Mouse (Mus musculus) brown adipose tissue, adult 24 weeks (tissue): Measurements from ENCODE around the gene Tox3. TPM values are rescaled to one million over a fixed set of nuclear protein-coding genes. Genes with fewer than 3 reads are reported as not detected.

Experiments
- H3K27ac ChIP-seq: fragments of 200-500 bp; replicated peaks from 2 replicates; pipeline ENCODE4 v1.5.1; 2012; ENCODE audit warnings: low read depth, mild to moderate bottlenecking, low read length
- H3K4me1 ChIP-seq: fragments of 200-500 bp; 2 replicates; pipeline ENCODE4 v1.6.1; 2012; ENCODE audit warnings: low read length, mixed read lengths; ENCODE audit not compliant: control insufficient read depth, insufficient read depth, insufficient read length
- H3K4me3 ChIP-seq: fragments of 200-500 bp; 2 replicates; pipeline ENCODE4 v1.5.1; 2012; ENCODE audit warnings: low read depth, mild to moderate bottlenecking, low read length, moderate library complexity; ENCODE audit not compliant: insufficient read depth
- polyA plus RNA-seq: library from polyadenylated mRNA; stranded (reverse); fragments of >200 nt; gene quantifications from 2 replicates; pipeline ENCODE4 v1.2.4, GENCODE M21; 2012; ENCODE audit not compliant: missing spikeins, insufficient read depth, insufficient read length

The Tox3 gene
- polyA plus RNA-seq, 1 experiment = not detected

DNA sequence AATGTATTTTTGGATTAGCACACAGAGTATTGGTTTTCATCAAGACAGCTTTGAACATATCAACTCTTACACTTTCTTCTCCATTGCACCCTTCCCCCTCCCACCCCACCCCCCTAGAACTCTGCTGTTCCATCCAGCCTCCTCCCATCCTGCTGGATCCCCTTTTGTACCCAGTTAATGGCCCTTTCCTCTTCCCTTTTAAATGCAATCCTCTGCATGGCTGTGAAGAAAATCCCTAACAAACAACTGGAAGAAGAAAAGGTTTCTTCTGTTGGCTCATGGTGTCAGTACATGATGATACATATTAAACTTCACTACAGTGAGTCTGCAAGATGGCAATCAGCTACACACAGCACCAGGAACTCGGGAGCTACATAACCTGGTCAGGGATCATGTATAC, 124.0 kb downstream of the Tox3 start:
- no peak overlapping the region for H3K4me3 ChIP-seq
- no peaks in the 10 kb centered on the region for H3K4me1 ChIP-seq
- H3K27ac ChIP-seq = no peak overlapping the region

- Histone ChIP-seq H3K4me3 (no peak overlapping the region), H3K4me1 (no peaks in the 10 kb centered on the region), H3K27ac (no peak overlapping the region)
Observed at GRCm38 (mm10) chr8:90209105-90210037, 138.8 kb downstream of the Tox3 start.
